Mouse (Mus musculus): ENCODE data around the gene Terf2.

GRCm38 (mm10) chr8:107119412-107119811 is 23.1 kb upstream of the Terf2 start:
- no peak for TF ChIP-seq GATA1 (IDR thresholded peaks at IDR 0.05; ENCODE audit: low read length)
- TF ChIP-seq TAL1 (IDR thresholded peaks at IDR 0.05; ENCODE audit: low read length): no peak

Measured in erythroblast, embryonic 14.5 days (primary cell).